In genomic region chr14:46923931-46924330, GRCm38 (mm10) we compare ENCODE assay signal across 10 mouse cellular contexts. TPM values are rescaled to one million over a fixed set of nuclear protein-coding genes. Genes with fewer than 3 reads are reported as not detected.
DNase-seq lines count a peak whose midpoint lies in the region; ATAC-seq and TF ChIP-seq lines count a peak whose summit lies in the region.
"Had no signal": no experiment of that assay in that cellular context is flagged by ENCODE, and none has a peak within 500 bp of the region (broad histone marks: within the 10 kb centered on the region; RNA-seq: fewer than 3 reads in every experiment).

No protein-coding gene starts in this region.

- no peaks in the 10 kb centered on the region for H3K27me3 ChIP-seq in forebrain, embryonic 14.5 days (replicated peaks; ENCODE audit: control insufficient read depth, insufficient read depth, low read length)
- H3K27me3 ChIP-seq in forebrain, postnatal 0 days (ENCODE audit: insufficient read depth, low read length) = no peaks in the 10 kb centered on the region
- H3K27me3 ChIP-seq in kidney, embryonic 14.5 days (ENCODE audit: control insufficient read depth, insufficient read depth, low read length) = no peaks in the 10 kb centered on the region
- H3K27me3 ChIP-seq: Patski had no signal

- H3K9ac ChIP-seq in forebrain, embryonic 14.5 days (ENCODE audit: low read length) = no peak overlapping the region
- no peak overlapping the region for H3K9ac ChIP-seq in forebrain, postnatal 0 days
- no peak overlapping the region for H3K9ac ChIP-seq in kidney, embryonic 14.5 days (ENCODE audit: low read depth, low read length)

- H3K9me3 ChIP-seq in forebrain, embryonic 14.5 days (replicated peaks; ENCODE audit: control insufficient read depth, low read length) = no peaks in the 10 kb centered on the region
- no peaks in the 10 kb centered on the region for H3K9me3 ChIP-seq in forebrain, postnatal 0 days (ENCODE audit: low read length)
- no peaks in the 10 kb centered on the region for H3K9me3 ChIP-seq in kidney, embryonic 14.5 days (ENCODE audit: control insufficient read depth, low read length)

- H3K4me2 ChIP-seq in forebrain, embryonic 14.5 days (ENCODE audit: low read length) = no peak overlapping the region
- H3K4me2 ChIP-seq in forebrain, postnatal 0 days (ENCODE audit: low read depth) = no peak overlapping the region
- no peak overlapping the region for H3K4me2 ChIP-seq in kidney, embryonic 14.5 days (replicated peaks; ENCODE audit: low read depth, low read length)

- no peak for TF ChIP-seq CTCF in forebrain, postnatal 0 days (IDR thresholded peaks at IDR 0.05; ENCODE audit: low read depth)

- 0 out of 2 replicates have a peak, but pooled peaks cover 2% of the 10 kb centered on the region for H3K4me1 ChIP-seq in forebrain, embryonic 14.5 days (ENCODE audit: control insufficient read depth, insufficient read depth, low read length)
- no peaks in the 10 kb centered on the region for H3K4me1 ChIP-seq in forebrain, postnatal 0 days (ENCODE audit: insufficient read depth)
- H3K4me1 ChIP-seq in kidney, embryonic 14.5 days (ENCODE audit: control insufficient read depth, insufficient read depth, low read length) = 0 out of 2 replicates have a peak, but pooled peaks cover 3% of the 10 kb centered on the region

- ATAC-seq in forebrain, embryonic 14.5 days = no peak
- no peak for ATAC-seq in forebrain, postnatal 0 days
- peak; percentile 60; the same call in 1 of the 2 replicates for ATAC-seq in kidney, embryonic 14.5 days (ENCODE audit: low FRiP score, low TSS enrichment)
- ATAC-seq: midbrain, embryonic 16.5 days; Patski had no signal

- no peaks in the 10 kb centered on the region for H3K36me3 ChIP-seq in forebrain, embryonic 14.5 days (ENCODE audit: control insufficient read depth, insufficient read depth, low read length)
- no peaks in the 10 kb centered on the region for H3K36me3 ChIP-seq in forebrain, postnatal 0 days (ENCODE audit: insufficient read depth)
- H3K36me3 ChIP-seq in kidney, embryonic 14.5 days (ENCODE audit: control insufficient read depth, insufficient read depth, low read length) = no peaks in the 10 kb centered on the region

- DNase-seq in forebrain, embryonic 14.5 days (ENCODE audit: low spot score) = peak; percentile 11
- no peak for DNase-seq in forebrain, postnatal 0 days
- DNase-seq in heart, adult 9 months (ENCODE audit: low spot score in 2 of 2) = peak; percentile 43 to 49
- peak; percentile 63 for DNase-seq in lung, postnatal 14 days
- no peak for DNase-seq in cerebellum, postnatal 4 days (ENCODE audit: low spot score in 2 of 2)
- DNase-seq in cerebellum, adult 11-12 months = no peak
- DNase-seq in adrenal gland, adult 8-10 months = no peak

- no peak overlapping the region for H3K4me3 ChIP-seq in forebrain, embryonic 14.5 days (ENCODE audit: low read depth, low read length)
- no peak overlapping the region for H3K4me3 ChIP-seq in forebrain, postnatal 0 days (ENCODE audit: low read depth, low read length)
- H3K4me3 ChIP-seq in kidney, embryonic 14.5 days (ENCODE audit: low read length) = no peak overlapping the region

- WGBS in forebrain, embryonic 14.5 days = 85% methylated on average over 10 of the region's 10 CpGs
- 67% methylated on average over 10 of the region's 10 CpGs for WGBS in forebrain, postnatal 0 days
- 73% methylated on average over 10 of the region's 10 CpGs for WGBS in kidney, embryonic 14.5 days

- H3K27ac ChIP-seq in forebrain, embryonic 14.5 days (ENCODE audit: low read depth, low read length) = no peak overlapping the region
- H3K27ac ChIP-seq in forebrain, postnatal 0 days (ENCODE audit: low read depth, low read length) = no peak overlapping the region
- H3K27ac ChIP-seq in kidney, embryonic 14.5 days (ENCODE audit: low read depth, low read length) = no peak overlapping the region

RNA-seq across cellular contexts. Expression of gene Samd4, which starts 41.3 kb away (rescaled TPM):
- 3.6 and 4.4 TPM in 2 replicates for polyA plus RNA-seq in forebrain, embryonic 14.5 days (2014; fragmentation: Nextera tagmentation; extraction: Ambion mirVana)
- total RNA-seq in forebrain, postnatal 0 days (2014; rRNA removed) = 12.3 and 15.2 TPM in 2 replicates
- 2.5 and 3.5 TPM in 2 replicates for polyA plus RNA-seq in forebrain, postnatal 0 days (2015; fragmentation: Nextera tagmentation; extraction: Ambion mirVana)
- polyA plus RNA-seq in kidney, embryonic 14.5 days (2014; fragmentation: Nextera tagmentation; extraction: Ambion mirVana) = 2.6 and 2.9 TPM in 2 replicates
- 10 to 100 TPM; 22.1 to 27.0 (median 25.8) TPM for total RNA-seq in adrenal gland, adult 8-10 months (2022)

Comparison
In these comparisons a context has a peak if more than half of its experiments do, and no peak if none do; other contexts are left out.
1. DNase-seq: peak in forebrain, embryonic 14.5 days (single experiment), heart, adult 9 months (2 of 2) and lung, postnatal 14 days (single experiment); none in forebrain, postnatal 0 days (single experiment), cerebellum, postnatal 4 days (0 of 2), cerebellum, adult 11-12 months (single experiment) and adrenal gland, adult 8-10 months (single experiment).